Mouse (Mus musculus) frontal cortex, postnatal 25 days (tissue): ENCODE measurements around the gene Mrtfa.

Source experiments
- DNase-seq, 2 experiments: peaks; one replicate each; pipeline ENCODE4 v3.0.0; 2022; ENCODE audit warnings: low spot score in 2 of 2

The Mrtfa gene

DNA sequence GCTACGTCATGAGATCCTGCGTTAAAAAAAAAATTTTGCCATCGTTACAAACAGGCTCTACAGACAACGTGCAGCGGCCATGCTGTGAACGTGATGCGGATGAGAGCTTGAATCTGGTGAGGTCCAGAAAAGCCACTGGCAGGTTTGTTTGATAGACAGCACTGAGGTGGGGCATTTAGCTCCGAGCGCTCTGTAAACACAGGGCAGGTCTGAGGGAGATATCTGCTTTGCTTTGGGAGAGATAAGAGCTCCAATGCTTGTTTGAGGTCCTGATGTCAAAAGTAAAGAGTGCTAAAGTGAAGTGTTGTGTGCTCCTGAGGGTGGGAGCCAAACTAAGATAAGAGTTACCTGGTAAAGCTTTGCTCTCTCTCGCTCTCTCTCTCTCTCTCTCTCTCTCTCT, 6.6 kb upstream of the Mrtfa start:
- DNase-seq = no peak

DNA sequence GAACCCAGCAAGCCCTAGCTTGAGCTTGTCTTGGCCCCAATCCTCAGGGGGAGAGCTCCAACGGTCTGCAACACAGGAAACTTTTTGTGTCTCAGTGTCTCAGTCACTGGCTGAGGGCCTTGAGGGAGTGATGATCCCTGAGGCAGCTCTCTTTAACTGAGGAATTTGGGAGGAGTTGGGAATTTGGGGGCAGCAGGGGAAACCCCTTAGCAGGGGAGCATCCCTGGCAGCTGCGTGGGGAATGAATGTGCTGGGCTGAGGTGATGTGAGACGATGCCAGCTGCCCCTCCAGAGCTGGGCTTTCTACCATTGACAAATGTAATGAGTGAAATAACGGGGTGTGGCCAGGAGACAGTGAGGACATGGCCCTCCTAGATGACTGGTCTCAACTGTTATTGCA, 4.9 kb upstream of the Mrtfa start:
- DNase-seq = no peak

DNA sequence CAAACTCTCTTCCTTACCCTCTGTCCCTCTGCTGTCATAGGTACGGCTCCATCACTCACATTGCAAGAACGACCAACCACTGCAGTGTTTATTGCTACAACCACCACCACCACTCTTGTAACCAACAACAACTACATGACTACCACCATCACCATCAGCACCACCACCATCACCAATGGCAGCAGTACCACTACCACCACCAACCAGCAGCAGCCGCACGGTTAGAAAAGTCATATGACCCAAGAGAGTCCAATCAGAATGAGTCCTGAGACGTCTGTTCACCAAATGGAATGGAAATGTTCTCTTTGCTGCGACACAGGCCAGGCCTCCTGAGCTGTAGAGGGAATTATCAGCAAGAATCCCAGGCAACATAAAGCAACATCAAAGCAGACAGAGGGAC, 4.2 kb upstream of the Mrtfa start:
- no peak for DNase-seq

GRCm38 (mm10) chr15:81192858-81193257, 2.3 kb upstream of the Mrtfa start:
- DNase-seq = no peak

- no peak for DNase-seq
These were observed 1.8 kb upstream of the Mrtfa start for GRCm38 (mm10) chr15:81192316-81192715.

DNA sequence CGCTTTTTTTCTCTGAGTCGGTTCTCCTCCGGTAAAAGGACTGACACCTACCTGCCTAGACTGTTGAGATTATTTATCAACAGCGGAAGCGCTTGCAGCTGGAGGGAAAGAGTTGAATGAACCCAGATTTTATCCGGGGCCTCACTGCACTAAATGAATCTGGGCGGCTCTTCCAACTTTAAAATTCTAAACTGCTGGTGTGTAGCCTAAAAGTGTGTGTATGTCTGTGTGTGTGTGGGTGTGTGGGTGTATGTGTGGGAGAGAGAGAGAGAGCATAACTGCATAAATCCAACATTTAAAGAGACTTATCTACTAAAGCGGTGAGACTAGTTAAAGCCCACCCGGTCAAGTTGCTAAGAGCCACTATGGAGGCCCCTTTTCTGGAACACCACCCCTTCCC, 746 bp upstream of the Mrtfa start:
- DNase-seq = no peak

DNA sequence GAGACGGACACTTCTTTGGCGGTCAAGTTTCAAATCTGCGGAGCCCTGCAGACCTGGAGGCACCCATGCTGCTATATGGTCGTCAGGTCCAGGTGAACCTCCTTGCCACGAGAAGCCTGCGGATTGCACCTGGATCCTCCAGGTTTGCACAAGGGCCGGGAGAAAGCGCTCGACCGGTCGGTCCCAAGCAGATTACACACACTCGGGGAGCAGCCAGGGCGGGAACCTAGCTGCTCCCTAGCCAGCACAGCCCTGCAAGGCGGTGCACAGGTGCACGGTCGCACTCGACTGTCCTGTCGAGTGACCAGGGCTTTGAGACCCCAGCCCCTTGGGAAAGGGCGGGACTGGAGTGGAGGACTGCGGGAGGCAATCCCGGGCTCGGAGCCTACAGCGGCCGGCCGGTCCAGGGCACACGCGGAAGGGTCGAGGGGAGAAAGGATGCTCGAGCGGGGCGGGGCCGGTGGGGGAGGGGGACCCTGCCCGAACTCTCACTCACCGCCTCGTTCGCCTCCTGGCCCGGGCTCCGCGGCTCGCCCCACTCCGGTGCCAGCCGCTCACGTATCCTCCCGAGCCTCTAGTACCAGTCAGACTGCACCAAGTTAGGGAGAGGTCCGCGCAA, 437 bp downstream of the Mrtfa start:
- no peak for DNase-seq

DNA sequence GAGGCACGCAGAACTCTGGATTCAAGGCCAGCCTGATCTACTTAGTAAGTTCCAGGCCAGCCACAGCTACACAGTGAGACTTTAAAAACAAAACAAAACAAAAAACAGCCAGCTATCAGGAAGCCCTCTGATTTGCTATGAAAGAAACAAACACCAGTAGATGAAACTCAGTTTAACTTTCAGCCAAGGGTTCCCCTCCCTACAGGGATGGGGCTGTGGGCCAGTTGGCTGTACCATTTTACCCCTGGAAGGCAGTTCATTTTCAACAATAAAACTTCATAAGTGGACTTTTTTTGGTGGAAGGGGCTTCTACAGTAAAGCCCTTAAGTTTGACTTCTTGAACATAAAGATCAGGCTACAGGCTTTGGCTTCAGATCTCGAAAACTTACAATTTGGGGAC, 1.5 kb downstream of the Mrtfa start:
- DNase-seq = no peak

DNA sequence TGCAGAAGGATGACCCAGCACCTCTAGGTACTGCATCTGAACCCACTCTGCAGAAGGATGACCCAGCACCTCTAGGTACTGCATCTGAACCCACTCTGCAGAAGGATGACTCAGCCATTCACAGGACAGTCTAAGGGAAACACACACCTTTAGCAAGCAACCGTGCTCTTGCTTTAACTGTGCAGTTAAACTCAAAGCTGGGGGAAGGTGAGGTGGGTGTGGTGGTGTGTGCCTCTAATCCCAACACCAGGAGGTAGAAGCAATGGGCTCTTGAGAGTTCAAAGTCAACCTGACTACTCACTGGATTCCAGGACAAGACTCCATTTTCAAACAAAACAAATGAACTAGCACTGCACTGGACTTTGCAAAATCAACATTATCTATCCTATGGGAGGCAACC, 5.6 kb downstream of the Mrtfa start:
- no peak for DNase-seq

DNA sequence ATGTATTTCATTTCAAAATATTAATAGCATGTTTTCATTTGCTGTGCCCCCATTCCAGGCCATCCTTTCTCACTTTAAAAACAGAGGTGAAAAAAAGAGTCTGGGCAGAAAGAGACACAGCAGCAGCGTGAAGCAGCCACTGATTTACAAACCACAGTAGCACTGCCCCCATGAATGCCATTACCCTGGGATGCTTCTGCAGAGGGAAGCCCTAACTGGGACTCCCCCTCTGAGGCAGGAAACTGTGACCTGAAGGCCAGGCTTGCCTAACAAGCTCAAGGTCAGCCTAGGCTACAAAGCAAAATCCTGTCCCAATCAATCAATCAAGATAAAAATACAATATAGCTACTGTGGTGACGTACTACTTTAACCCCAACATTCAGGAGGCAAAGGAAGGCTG, 9.3 kb downstream of the Mrtfa start:
- no peak for DNase-seq

DNA sequence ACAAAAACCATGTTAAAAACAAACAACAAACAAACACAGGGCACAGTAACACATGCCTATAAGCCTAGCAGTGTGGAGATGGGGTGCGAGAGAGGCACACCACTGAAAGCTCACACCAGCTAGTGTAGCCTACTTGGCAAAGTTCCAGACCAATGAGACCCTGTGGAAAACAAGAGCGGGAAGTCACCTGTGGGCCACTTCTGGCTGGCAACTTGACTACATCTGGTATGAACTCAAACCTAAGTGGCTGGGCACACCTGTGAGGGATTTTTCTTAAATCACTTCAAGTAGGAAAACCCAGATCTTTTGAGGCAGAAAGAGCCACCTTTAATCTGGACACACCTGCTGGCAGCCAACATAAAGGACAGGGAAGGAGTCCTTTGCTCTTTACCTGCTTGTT, 11.0 kb downstream of the Mrtfa start:
- no peak for DNase-seq

DNA sequence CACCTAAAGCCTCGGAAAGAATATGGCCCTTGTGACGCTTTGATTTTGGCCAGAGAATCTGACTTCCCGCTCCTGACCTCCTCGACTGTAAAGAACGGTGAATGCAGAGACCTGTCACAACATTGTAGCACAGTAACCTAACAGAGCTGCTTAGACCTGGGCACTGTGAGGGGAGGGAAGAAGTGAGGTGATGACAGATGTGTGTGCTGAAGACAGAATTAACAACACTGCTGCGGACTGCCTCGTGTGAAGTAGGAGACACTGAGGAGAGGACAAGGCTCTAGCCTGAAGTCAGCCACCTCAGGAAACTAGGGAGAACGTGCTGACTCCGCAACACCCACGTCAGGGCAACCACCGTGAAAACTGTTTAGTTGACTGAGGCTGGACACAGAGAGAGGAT, 11.9 kb downstream of the Mrtfa start:
- no peak for DNase-seq

DNA sequence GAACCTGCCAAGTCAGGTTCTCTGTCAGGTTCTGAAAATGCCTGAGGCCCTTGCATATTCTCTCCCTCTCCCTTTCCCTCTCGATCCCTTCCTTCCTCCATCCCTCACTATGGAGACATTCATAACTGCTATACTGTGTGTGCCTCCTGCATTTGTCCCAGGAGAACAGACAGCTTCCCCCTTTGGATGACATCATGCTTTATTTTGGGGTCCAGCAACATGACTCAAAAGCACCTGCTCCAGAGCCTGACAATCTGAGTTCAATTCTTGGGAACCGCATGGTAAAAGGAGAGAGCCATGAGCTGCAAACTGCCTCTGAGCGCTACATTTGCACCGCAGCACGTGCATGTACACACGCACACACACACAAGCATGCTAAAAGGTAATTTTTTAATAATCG, 12.7 kb downstream of the Mrtfa start:
- no peak for DNase-seq

DNA sequence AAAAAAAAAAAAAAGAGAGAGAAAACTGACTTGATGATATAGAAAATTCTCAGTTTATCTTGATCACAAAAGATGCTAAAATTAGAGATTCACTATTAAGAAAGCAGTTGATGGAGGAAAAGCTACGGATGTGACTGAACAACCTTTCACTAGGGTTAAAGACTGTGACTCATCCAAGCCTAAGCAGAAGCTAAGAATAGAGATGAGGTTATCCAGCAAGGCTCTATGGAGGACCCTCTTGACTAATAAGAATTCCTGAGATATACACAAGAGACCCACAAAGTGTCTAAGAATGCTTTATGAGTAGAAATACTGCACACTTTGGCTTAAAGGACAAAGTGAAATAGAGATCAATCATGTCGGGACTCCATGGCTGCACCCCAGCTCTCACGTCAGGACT, 14.9 kb downstream of the Mrtfa start:
- no peak for DNase-seq

GRCm38 (mm10) chr15:81172259-81172658, 18.3 kb downstream of the Mrtfa start:
- no peak for DNase-seq

- DNase-seq = no peak
These were observed 21.8 kb downstream of the Mrtfa start for GRCm38 (mm10) chr15:81168735-81169134.

GRCm38 (mm10) chr15:81167831-81168230, 22.7 kb downstream of the Mrtfa start:
- no peak for DNase-seq

GRCm38 (mm10) chr15:81166291-81166690, 24.3 kb downstream of the Mrtfa start:
- no peak for DNase-seq

- no peak for DNase-seq
These were observed 25.8 kb downstream of the Mrtfa start for GRCm38 (mm10) chr15:81164560-81165310.

DNA sequence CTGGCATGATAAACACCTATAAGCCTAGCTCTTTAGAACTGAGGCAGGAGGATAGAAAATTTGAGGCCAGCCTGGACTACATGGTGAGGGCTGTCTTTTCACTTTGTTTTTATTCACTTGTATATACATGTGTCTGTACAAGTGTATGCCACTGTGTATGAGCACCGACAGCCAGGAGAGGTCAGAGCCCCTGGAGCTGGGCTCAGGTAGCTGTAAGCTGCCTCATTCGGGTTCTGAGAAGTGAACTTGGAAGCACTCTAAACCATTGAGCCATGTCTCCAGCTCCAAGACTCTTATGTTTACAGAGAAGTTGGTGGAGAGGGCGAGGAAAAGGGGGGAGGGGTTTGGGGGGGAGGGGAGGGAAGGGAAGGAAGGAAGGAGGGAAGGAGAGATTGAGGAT, 29.0 kb downstream of the Mrtfa start:
- no peak for DNase-seq

DNA sequence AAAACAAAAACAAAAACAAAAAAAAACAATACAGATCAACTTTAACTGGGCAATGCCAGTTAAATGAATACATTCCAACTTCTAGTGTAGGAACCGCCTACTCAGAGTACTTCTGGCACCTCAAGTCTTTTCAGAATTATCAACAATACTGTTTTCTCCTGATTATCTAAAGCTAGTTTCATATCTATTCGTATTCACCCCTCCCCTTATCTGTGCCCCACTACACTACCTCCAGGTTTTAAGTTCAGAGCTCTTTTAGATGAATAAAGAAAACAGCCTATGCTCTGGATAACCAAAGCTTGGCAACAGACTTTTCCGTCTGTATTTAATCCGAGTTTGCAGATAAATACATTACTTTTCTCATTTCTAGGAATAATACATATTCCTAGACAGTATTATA, 29.9 kb downstream of the Mrtfa start:
- DNase-seq = no peak

GRCm38 (mm10) chr15:81159212-81159611, 31.3 kb downstream of the Mrtfa start:
- no peak for DNase-seq

- DNase-seq = no peak
These were observed 31.9 kb downstream of the Mrtfa start for GRCm38 (mm10) chr15:81158517-81159120.
